Mouse (Mus musculus) brain, embryonic 14.5 days (tissue): ENCODE results near the gene Prss50. TPM values are rescaled to one million over a fixed set of nuclear protein-coding genes. Genes with fewer than 3 reads are reported as not detected.
A peak's percentile ranks its signal among the peaks of the same experiment; 100 is the strongest.
"Not testable (repeated sequence)": the region's sequence is repeated elsewhere in the genome, so short reads cannot be mapped to it uniquely, and the experiment has no call there.

ENCODE experiments used
- DNase-seq: peaks from one replicate; pipeline ENCODE4 v3.0.0-alpha.2; 2011; ENCODE audit warnings: low read depth
- CTCF ChIP-seq: fragments of 200-500 bp; IDR thresholded peaks from 2 replicates; pipeline ENCODE4 v1.5.1; 2012; ENCODE audit warnings: inconsistent platforms, mild to moderate bottlenecking, moderate library complexity, borderline replicate concordance; ENCODE audit not compliant: insufficient read depth, insufficient read length; ENCODE audit errors: extremely low read depth
- POLR2A ChIP-seq: fragments of 200-500 bp; IDR thresholded peaks from 2 replicates; pipeline ENCODE4 v1.6.1; 2012; ENCODE audit warnings: mild to moderate bottlenecking, inconsistent platforms, borderline replicate concordance; ENCODE audit not compliant: poor library complexity, insufficient read depth, insufficient read length, severe bottlenecking; ENCODE audit errors: extremely low read depth
- polyA plus RNA-seq: library from polyadenylated mRNA; depleted of rRNA; stranded (reverse); fragments of >200 nt; gene quantifications from 2 replicates; pipeline ENCODE4 v1.2.3, GENCODE M21; 2012; rRNA removed

Prss50 gene
- 0.06 and 0.08 TPM in 2 replicates for polyA plus RNA-seq

GRCm38 (mm10) chr9:110857781-110858472 lies at the start of gene Prss50:
Gene Prss50 (plus strand): TSS chr9:110857967.
- peak; percentile 54 for TF ChIP-seq CTCF
- TF ChIP-seq POLR2A, result no peak
- no peak for DNase-seq

- no peak for TF ChIP-seq CTCF
- no peak for TF ChIP-seq POLR2A
- DNase-seq, result no peak
These were observed 47.7 kb upstream of the Prss50 start for GRCm38 (mm10) chr9:110810051-110810450.

GRCm38 (mm10) chr9:110813789-110814188 lies 44.0 kb upstream of the Prss50 start, which contains the start of gene Prss44:
Gene Prss44 (plus strand): TSS chr9:110813994.
- DNase-seq, result no peak
- TF ChIP-seq POLR2A (no peak), CTCF (no peak)

DNA sequence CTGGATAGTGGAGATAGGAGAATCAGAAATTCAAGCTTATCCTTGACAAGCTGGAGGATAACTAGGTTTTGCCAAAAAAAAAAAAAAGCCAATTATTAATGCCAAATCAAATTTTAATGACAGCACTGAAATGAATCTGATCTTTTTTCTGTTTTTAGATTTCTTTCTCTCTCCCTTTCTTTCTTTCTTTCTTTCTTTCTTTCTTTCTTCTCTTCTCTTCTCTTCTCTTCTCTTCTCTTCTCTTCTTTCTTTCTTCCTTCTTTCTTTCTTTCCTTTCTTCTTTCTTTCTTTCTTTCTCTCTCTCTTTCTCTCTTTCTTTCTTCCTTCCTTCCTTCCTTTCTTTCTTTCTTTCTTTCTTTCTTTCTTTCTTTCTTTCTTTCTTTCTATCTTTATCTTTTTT lies 37.2 kb upstream of the Prss50 start:
- not testable (repeated sequence) for DNase-seq

DNA sequence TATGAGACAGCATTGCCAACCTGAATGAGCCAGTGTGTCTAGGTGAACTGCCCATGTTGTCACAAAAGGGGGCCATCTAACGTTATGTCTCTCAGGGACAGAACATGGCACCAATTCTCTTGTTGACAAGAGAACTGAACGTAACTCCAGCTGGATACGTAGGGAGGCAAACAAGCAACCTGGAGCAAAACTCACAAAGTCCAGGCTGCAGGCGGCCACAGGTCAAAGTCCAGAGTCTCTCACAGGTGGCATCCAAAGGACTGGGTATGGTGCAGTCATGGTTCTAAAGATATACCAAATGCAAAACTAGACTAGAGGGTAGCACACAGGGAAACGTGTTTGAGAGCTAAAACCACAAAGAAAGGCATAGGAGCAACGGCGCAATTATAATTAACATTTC lies 36.3 kb upstream of the Prss50 start:
- TF ChIP-seq POLR2A (no peak), CTCF (no peak)

GRCm38 (mm10) chr9:110825426-110825825 lies 32.3 kb upstream of the Prss50 start:
- no peak for DNase-seq
- no peak for TF ChIP-seq CTCF
- TF ChIP-seq POLR2A, result no peak

More for the DNA sequence above, 36.3 kb upstream of the Prss50 start:
- no peak for DNase-seq

- TF ChIP-seq CTCF, result no peak
- no peak for TF ChIP-seq POLR2A
- no peak for DNase-seq
These were observed 31.9 kb upstream of the Prss50 start for GRCm38 (mm10) chr9:110825832-110826231.

DNA sequence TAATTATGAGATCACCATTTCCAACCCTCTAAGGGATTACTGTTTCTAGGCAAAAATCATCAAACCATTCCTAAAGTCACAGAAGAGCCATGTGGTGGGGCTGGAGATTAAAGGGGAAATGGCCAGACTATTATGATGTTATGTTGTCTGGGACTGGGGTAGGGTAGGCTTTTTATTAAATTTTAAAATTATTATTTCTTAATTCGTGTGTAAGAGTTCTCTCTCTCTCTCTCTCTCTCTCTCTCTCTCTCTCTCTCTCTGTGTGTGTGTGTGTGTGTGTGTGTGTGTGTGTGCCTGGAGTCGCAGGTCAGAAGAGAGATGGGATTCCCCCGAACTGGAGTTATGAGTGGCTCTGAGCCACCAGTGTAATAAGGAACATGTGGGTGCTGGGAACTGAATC lies 31.4 kb upstream of the Prss50 start, which contains the start of gene Prss43:
TSS of gene Prss43 (plus strand) at position 301 of the 400 bp plus-strand sequence.
- no peak for TF ChIP-seq POLR2A
- no peak for DNase-seq

DNA sequence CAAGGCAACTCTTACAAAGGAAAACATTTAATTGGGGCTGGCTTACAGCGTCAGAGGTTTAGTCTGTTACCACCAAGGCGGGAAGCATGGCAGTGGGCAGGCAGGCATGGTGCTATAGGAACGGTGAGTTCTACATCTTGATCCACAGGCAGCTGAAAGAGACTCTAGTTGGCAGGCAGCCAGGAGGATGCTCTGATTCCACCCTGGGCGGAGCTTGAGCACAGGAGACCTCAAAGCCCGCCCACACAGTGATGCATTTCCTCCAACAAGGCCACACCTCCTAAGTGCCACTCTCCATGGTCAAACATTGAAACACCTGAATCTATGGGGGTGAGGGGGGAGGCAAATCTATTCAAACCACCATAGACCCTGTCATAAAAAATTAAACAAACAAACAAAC lies 24.7 kb upstream of the Prss50 start:
- DNase-seq, result peak; percentile 29
- TF ChIP-seq POLR2A (no peak), CTCF (no peak)

- TF ChIP-seq CTCF (no peak), POLR2A (no peak)
- no peak for DNase-seq
These were observed 23.4 kb upstream of the Prss50 start, which contains the start of gene Prss45 for GRCm38 (mm10) chr9:110834411-110834810. Gene Prss45 (plus strand): TSS chr9:110834588.

DNA sequence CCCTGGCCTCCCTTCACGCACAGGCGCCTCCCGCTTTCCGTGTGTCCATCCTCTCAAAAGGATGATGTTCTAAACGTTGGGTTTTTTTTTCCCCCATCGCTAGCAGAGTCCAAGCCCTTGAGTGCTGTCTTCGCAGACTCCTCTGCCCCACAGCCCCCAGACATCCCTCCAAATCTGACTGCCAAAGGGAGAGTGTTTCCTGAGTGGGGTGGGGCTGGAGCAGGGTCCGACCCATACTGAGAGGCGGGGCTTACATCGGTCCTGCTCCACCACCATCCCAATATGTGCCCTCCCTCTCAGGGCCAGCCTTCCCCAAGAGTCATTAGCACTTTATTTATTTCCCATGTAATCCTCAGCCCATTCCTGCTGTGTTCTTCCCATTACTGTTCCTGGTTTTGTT lies 22.8 kb upstream of the Prss50 start:
- DNase-seq, result no peak
- no peak for TF ChIP-seq POLR2A
- no peak for TF ChIP-seq CTCF

DNA sequence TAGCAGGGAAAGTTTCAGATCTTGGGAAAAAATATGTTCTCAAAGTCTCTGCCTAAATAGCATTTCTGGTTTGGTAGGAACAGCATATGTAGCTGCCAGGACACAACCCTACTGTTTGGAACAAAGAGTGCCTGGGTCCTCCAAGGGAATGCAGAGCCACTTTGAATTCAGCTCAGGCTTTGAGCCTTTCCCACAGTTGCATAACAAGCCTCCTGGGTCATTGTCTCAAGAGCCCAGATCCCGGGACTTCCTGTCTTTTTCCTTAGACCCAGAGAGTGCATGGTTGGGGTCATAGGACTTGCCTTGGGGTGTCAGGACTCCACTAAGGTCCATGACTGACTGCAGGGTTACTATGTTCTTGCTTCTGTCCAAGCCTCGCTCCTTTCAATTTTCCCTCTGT lies 21.7 kb upstream of the Prss50 start:
- peak; percentile 19 for DNase-seq
- no peak for TF ChIP-seq POLR2A
- TF ChIP-seq CTCF, result no peak
